Mouse (Mus musculus) 3T3-L1 (cell line): ENCODE data around the gene Zfp976.
"Not testable (repeated sequence)": the region's sequence is repeated elsewhere in the genome, so short reads cannot be mapped to it uniquely, and the experiment has no call there.

ENCODE experiments used
- DNase-seq: peaks from one replicate; pipeline ENCODE4 v3.0.0-alpha.2; 2015; ENCODE audit warnings: low read depth, low spot score

Zfp976 gene

DNA sequence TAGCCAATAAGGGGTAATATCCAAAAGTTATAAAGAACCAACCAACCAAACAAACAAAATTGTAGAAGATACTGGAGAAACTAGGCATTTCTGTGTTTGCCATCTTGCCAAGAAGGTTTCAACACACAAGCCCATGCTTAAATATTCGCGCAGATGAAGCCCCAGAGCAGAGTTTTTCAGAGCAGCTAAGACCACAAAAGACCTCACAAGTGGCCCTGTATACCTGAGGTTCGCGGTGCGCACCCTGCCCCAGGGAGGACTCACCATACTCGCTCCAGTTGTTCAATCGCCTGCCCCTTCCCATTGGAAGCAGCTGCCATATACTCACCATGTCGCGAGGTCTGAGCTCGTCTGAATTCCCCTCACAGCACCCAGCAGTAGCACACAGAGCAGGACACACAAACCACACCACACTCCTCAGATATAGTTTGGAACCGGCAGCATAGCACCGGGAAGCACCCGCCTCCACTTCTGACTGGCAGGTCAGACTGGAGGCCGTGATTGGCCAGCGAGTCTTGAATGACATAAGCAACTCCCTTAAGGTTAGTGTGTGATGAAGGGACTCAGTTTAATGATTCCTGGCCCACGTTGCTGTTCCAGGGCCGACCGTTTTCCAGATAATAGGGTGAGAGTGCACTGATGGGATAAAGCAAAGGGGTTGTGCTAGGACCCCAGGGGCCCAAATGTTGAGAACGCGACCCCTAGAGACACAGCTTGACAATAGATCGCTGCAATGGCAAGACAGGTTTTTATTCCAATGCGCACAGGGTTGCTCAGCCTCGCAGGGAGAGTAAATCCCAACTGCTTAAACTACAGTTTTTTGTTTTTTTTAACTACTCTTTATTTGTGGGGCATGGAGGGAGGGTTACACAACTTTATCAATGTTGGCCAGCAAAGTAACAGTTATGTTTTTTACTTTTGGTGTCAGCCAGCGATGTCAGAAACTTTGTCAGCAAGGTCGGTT is at the start of gene Zfp976:
TSS of gene Zfp976 (minus strand) at position 437 of the 964 bp plus-strand sequence.
- DNase-seq = peak; percentile 80

DNA sequence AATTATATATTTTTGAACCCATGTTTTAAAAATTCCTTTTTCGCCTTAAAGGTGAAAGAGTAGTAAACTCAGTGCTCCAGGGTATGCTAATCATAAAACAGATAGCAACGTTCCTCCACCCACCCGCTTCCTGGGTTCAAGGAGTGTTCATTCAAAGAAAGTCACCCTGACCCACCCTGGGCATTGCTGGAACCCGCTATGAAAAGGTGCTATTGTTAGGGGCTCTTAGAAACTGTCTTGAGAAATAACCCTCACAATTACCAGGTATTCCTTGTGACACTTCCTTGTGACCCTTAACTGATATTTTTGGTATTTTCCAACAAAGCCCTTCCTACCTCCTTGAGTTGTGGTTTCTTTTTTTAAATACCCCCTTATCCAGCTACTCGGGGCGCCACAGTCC is 37.7 kb upstream of the Zfp976 start:
- DNase-seq = not testable (repeated sequence)

DNA sequence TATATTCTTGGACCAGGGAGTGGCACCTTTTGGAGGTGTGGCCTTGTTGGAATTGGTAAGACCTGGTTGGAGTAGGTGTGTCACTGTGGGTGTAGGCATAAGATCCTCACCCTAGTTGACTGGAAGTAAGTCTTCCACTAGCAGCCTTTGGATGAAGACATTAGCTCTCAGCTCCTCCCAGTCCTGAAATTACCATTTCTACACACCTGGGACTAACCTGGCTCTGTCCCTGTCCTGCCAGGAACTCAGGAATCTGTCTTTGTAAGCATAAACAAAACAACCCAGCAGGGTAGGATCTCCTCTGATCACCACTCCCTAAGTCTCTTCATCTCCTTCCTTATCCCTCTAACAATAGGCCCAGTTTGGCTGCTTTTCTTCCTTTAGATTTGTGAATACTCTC is 37.3 kb upstream of the Zfp976 start:
- DNase-seq = not testable (repeated sequence)

DNA sequence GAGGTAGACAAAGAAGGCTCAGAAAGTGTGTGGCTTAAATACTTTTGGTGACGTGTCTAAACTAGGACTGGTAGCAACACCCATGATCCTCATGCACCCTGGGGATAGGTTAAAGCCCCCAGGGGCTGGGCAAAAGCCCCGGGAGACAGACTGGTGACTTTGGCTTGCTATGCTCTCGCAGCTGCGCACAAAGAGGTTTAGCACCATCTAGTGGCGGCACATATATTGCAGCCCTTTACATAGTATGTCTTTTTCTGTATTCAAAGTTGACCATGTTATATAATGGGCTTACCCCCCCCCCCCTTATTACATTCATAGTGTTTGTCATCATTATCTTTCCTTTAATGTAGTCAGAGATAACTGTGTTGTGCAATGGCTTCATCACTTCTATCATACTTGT is 17.8 kb upstream of the Zfp976 start:
- DNase-seq = peak; percentile 2

DNA sequence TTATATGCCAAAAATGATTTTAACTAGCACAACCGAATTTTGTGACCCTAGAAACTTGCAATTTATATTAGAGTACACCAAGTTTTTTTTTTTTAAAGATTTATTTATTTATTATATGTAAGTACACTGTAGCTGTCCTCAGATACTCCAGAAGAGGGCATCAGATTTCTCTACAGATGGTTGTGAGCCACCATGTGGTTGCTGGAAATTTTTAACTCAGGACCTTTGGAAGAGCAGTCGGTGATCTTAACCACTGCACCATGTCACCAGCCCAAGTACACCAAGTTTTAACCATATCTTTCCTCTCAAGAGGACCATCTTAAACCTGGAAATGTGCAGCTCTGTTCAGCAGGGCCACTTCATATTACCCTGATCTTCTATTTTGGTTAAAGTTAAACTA is 12.8 kb upstream of the Zfp976 start:
- DNase-seq = peak; percentile 5

DNA sequence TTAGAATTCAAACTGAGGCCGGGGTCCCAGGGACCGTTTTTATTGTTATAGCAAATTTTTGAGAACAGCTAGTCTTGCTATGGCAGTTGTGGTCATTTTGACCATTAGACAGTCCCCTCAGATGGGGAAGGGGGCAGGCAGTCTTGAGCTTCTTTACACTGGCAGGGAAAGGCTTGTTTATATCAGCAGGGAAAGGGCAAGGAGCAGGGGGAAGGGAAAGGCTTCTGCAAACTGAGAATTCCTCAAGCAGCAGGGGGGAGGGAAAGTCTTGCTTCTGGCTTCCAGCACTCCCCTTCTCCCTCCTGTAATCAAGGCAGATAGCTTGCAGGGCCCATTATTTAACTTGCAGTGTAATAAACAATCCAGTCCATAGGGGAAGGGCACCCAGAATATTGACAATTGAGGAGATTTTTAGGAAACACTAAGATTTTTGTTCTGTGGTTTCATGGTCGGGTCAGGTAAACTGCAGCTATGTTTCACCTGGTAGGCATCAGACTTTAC is 782 bp upstream of the Zfp976 start:
- DNase-seq = not testable (repeated sequence)

DNA sequence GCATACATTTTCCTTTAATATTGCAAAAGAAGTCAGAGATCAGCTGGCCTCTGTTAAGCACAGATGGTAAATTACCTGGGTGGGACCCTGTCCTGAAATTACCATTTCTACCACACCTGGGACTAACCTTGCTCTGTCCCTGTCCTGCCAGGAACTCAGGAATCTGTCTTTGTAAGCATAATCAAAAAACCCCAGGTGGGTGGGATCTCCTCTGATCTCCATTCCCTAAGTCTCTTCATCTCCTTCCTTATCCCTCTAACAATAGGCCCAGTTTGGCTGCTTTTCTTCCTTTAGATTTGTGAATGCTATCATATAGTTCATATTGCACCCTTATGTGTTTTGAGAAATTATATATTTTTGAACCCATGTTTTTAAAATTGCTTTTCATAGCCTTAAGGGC is 11.4 kb downstream of the Zfp976 start:
- DNase-seq = not testable (repeated sequence)

DNA sequence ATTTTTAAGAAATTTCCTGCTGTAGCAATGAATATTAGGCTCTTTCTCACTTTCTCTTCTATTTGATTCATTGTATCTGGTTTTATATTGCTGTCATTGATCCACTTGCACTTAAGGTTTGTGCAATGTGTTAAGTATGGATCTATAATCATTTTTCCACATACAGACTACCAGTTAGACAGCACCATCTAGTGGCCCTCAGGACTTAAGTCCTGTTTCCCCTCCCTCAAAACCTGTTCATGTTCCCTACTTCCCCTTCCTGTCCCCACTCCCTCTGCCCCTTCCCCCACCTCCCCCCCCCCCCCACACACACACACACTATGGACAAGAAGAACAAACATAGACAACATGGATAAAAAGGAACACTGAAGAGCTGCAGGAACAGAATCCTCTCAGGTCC is 46.7 kb downstream of the Zfp976 start:
- DNase-seq = peak; percentile 1

DNA sequence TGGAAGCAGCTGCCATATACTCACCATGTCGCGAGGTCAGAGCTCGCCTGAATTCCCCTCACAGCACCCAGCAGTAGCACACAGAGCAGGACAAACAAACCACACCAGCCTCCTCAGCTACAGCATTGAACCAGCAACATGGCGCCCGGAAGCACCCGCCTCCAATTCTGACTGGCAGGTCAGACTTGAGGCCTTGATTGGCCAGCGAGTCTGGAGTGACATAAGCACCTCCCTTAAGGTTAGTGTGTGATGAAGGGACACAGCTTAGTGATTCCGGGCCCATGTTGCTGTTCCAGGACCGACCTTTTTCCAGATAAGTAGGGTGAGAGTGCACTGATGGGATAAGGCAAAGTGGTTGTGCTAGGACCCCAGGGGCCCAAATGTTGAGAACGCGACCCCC is 50.0 kb downstream of the Zfp976 start, which contains the start of gene Zfp977:
TSS of gene Zfp977 (minus strand) at position 135 of the 400 bp plus-strand sequence.
- DNase-seq = not testable (repeated sequence)

DNA sequence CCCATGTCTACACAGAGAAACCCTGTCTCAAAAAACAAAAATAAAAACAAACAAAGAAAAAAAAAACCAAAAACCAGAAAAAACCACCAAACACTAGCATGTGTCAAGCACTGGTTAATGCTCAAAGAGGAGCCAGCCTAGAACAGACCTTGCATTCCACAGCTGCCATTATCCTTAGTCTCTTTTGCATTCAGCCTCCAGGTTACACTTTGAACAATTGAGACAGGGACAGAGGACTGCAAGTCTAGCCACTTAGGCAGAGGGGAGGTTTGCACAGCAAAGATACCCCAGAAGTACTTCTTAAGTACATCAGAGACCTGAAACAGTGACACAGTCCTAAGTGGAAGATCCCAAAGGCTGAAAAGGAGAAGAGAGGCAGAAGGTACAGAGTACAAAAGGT is 51.1 kb downstream of the Zfp976 start:
- DNase-seq = not testable (repeated sequence)

DNA sequence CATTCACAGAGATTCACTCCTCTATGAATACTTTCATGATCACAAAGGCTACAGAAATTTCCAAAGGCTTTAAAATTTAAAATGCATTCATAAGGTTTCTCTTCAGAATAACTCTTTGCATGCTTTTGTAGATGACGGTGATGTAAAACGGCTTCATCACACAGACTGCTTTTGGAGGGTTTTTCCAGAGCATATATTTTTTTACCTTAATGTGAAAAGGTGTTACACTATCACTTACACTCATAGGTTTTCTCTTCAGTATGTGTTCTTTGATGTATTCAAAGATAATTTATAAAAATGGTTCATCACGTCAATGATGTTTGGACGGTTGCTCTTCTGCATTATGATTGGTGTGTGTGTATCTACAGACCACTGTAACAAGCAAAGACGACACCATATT is 63.9 kb downstream of the Zfp976 start, which contains the start of gene Gm21028:
TSS of gene Gm21028 (minus strand) at position 101 of the 400 bp plus-strand sequence.
- DNase-seq = no peak
